Mouse (Mus musculus) liver, embryonic 11.5 days (tissue): ENCODE data around the gene Rgr. TPM values are rescaled to one million over a fixed set of nuclear protein-coding genes. Genes with fewer than 3 reads are reported as not detected.

ENCODE experiments used
- ATAC-seq: fragments of 200-750 bp; cut with Nextera tagmentation; replicated peaks from 2 replicates; pipeline ENCODE4 v1.8.0; 2017; ENCODE audit warnings: moderate number of reproducible peaks, mild to moderate bottlenecking, moderate TSS enrichment, moderate library complexity; ENCODE audit not compliant: low FRiP score
- DNase-seq: peaks from one replicate; pipeline ENCODE4 v3.0.0-alpha.2; 2017; ENCODE audit warnings: low spot score
- H3K27ac ChIP-seq: fragments of 300-500 bp; sonication (generic); 2 replicates; pipeline ENCODE4 v1.5.1; 2014; ENCODE audit warnings: mild to moderate bottlenecking, low read depth, low read length, control low read depth
- H3K27me3 ChIP-seq: fragments of 300-500 bp; sonication (generic); replicated peaks from 2 replicates; pipeline ENCODE4 v1.6.1; 2014; ENCODE audit warnings: low read length, mixed read lengths; ENCODE audit not compliant: control insufficient read depth, insufficient read depth
- H3K36me3 ChIP-seq: fragments of 300-500 bp; sonication (generic); 2 replicates; pipeline ENCODE4 v1.6.1; 2014; ENCODE audit warnings: mild to moderate bottlenecking, low read length, moderate library complexity, mixed read lengths; ENCODE audit not compliant: control insufficient read depth, insufficient read depth
- H3K4me1 ChIP-seq: fragments of 300-500 bp; sonication (generic); replicated peaks from 2 replicates; pipeline ENCODE4 v1.6.1; 2014; ENCODE audit warnings: low read length, mixed read lengths; ENCODE audit not compliant: control insufficient read depth, insufficient read depth
- H3K4me2 ChIP-seq: fragments of 300-500 bp; sonication (generic); 2 replicates; pipeline ENCODE4 v1.6.1; 2014; ENCODE audit warnings: mild to moderate bottlenecking, control low read depth, moderate library complexity
- H3K4me3 ChIP-seq: fragments of 300-500 bp; sonication (generic); 2 replicates; pipeline ENCODE4 v1.5.1; 2014; ENCODE audit warnings: low read depth, low read length, control low read depth
- H3K9ac ChIP-seq: fragments of 300-500 bp; sonication (generic); 2 replicates; pipeline ENCODE4 v1.6.1; 2014; ENCODE audit warnings: low read depth, low read length, control low read depth
- H3K9me3 ChIP-seq: fragments of 300-500 bp; sonication (generic); 2 replicates; pipeline ENCODE4 v1.6.1; 2016; ENCODE audit warnings: low read length, inconsistent platforms, mixed read lengths; ENCODE audit not compliant: control insufficient read depth
- WGBS: fragments of 180-500 bp; shearing (Covaris S2); extraction: QIAGEN DNeasy Blood & Tissue Kit; methylation state at CpG from one replicate; pipeline ENCODE4 v1.1.7; 2014; 5-methylcytosine and 5-hydroxymethylcytosine counted together
- polyA plus RNA-seq: library from polyadenylated mRNA; unstranded; fragments of >200 nt; fragmentation: Nextera tagmentation; extraction: Ambion mirVana; gene quantifications from 2 replicates; pipeline ENCODE4 v1.2.1, GENCODE M21; 2014

The Rgr gene
- polyA plus RNA-seq, result not detected in 2 replicates

- Histone ChIP-seq H3K9ac (no peak within 1 kb of the TSS), H3K27me3 (no peaks in the 10 kb centered on the region), H3K9me3 (no peaks in the 10 kb centered on the region), H3K4me1 (no peaks in the 10 kb centered on the region), H3K4me3 (no peak within 1 kb of the TSS), H3K4me2 (no peak within 1 kb of the TSS), H3K36me3 (no peaks in the 10 kb centered on the region), H3K27ac (no peak within 1 kb of the TSS)
- no peak for ATAC-seq
- WGBS, result 42% methylated on average over 1 of the region's 1 CpGs
- DNase-seq, result no peak
These were observed at the start of gene Rgr for GRCm38 (mm10) chr14:37048914-37049410. Gene Rgr, minus strand, starts transcription at chr14:37048964.

GRCm38 (mm10) chr14:37097956-37098530 is 49.3 kb upstream of the Rgr start, which contains the start of gene Cdhr1:
Gene Cdhr1, minus strand, starts transcription at chr14:37098347.
- H3K27me3 ChIP-seq, result peaks cover 29% of the 10 kb centered on the region

GRCm38 (mm10) chr14:37095556-37095955 is 46.8 kb upstream of the Rgr start:
- no peaks in the 10 kb centered on the region for H3K9me3 ChIP-seq
- no peak overlapping the region for H3K4me3 ChIP-seq
- H3K9ac ChIP-seq, result no peak overlapping the region
- DNase-seq (no peak), ATAC-seq (no peak)
- peaks cover 29% of the 10 kb centered on the region for H3K27me3 ChIP-seq
- no peak overlapping the region for H3K27ac ChIP-seq
- WGBS, result 68% methylated on average over 4 of the region's 4 CpGs
- no peaks in the 10 kb centered on the region for H3K4me1 ChIP-seq
- H3K4me2 ChIP-seq, result no peak overlapping the region
- no peaks in the 10 kb centered on the region for H3K36me3 ChIP-seq

More at GRCm38 (mm10) chr14:37097956-37098530, 49.3 kb upstream of the Rgr start, which contains the start of gene Cdhr1:
- no peaks in the 10 kb centered on the region for H3K36me3 ChIP-seq
- WGBS, result 2% methylated on average over 30 of the region's 30 CpGs
- H3K4me3 ChIP-seq, result peak within 1 kb of the TSS; percentile 21; the same call in 1 of the 2 replicates
- DNase-seq (peak; percentile 34), ATAC-seq (peak; percentile 23; the same call in 1 of the 2 replicates)
- peak within 1 kb of the TSS; percentile 40 for H3K4me2 ChIP-seq
- no peak within 1 kb of the TSS for H3K9ac ChIP-seq
- H3K9me3 ChIP-seq, result no peaks in the 10 kb centered on the region
- no peaks in the 10 kb centered on the region for H3K4me1 ChIP-seq
- H3K27ac ChIP-seq, result no peak within 1 kb of the TSS

GRCm38 (mm10) chr14:37094436-37094835 is 45.7 kb upstream of the Rgr start:
- peaks cover 26% of the 10 kb centered on the region for H3K27me3 ChIP-seq
- no peaks in the 10 kb centered on the region for H3K36me3 ChIP-seq
- H3K4me1 ChIP-seq, result no peaks in the 10 kb centered on the region
- no peak overlapping the region for H3K4me3 ChIP-seq
- no peak overlapping the region for H3K4me2 ChIP-seq
- H3K27ac ChIP-seq, result no peak overlapping the region
- WGBS, result 78% methylated on average over 6 of the region's 6 CpGs
- ATAC-seq, result no peak
- H3K9me3 ChIP-seq, result no peaks in the 10 kb centered on the region
- no peak overlapping the region for H3K9ac ChIP-seq
- no peak for DNase-seq

- 37% methylated on average over 4 of the region's 4 CpGs for WGBS
- H3K9me3 ChIP-seq, result no peaks in the 10 kb centered on the region
- no peak overlapping the region for H3K27ac ChIP-seq
- H3K4me3 ChIP-seq, result no peak overlapping the region
- H3K4me2 ChIP-seq, result no peak overlapping the region
- H3K36me3 ChIP-seq, result no peaks in the 10 kb centered on the region
- ATAC-seq (no peak), DNase-seq (no peak)
- no peak overlapping the region for H3K9ac ChIP-seq
- H3K4me1 ChIP-seq, result no peaks in the 10 kb centered on the region
- no peaks in the 10 kb centered on the region for H3K27me3 ChIP-seq
These were observed 35.0 kb upstream of the Rgr start for GRCm38 (mm10) chr14:37083755-37084154.

- Histone ChIP-seq H3K9ac (no peak overlapping the region), H3K4me2 (no peak overlapping the region), H3K4me3 (no peak overlapping the region), H3K36me3 (no peaks in the 10 kb centered on the region), H3K27ac (no peak overlapping the region), H3K9me3 (no peaks in the 10 kb centered on the region), H3K4me1 (no peaks in the 10 kb centered on the region), H3K27me3 (no peaks in the 10 kb centered on the region)
- 71% methylated on average over 1 of the region's 1 CpGs for WGBS
- DNase-seq, result no peak
- ATAC-seq, result no peak
These were observed 32.0 kb upstream of the Rgr start for GRCm38 (mm10) chr14:37080724-37081123.

- Histone ChIP-seq H3K36me3 (no peaks in the 10 kb centered on the region), H3K27me3 (no peaks in the 10 kb centered on the region), H3K9me3 (no peaks in the 10 kb centered on the region), H3K4me3 (no peak overlapping the region), H3K4me2 (no peak overlapping the region), H3K4me1 (no peaks in the 10 kb centered on the region), H3K9ac (no peak overlapping the region), H3K27ac (no peak overlapping the region)
- DNase-seq (peak; percentile 53), ATAC-seq (no peak)
- WGBS, result 20% methylated on average over 9 of the region's 9 CpGs
These were observed 19.8 kb upstream of the Rgr start for GRCm38 (mm10) chr14:37068516-37068915.

GRCm38 (mm10) chr14:37067629-37068028 is 18.9 kb upstream of the Rgr start, which contains the start of gene Lrit2:
Gene Lrit2, plus strand, starts transcription at chr14:37067929.
- Histone ChIP-seq H3K4me3 (no peak within 1 kb of the TSS), H3K9ac (no peak within 1 kb of the TSS), H3K9me3 (no peaks in the 10 kb centered on the region), H3K27me3 (no peaks in the 10 kb centered on the region), H3K36me3 (no peaks in the 10 kb centered on the region), H3K4me2 (no peak within 1 kb of the TSS), H3K4me1 (no peaks in the 10 kb centered on the region), H3K27ac (no peak within 1 kb of the TSS)
- DNase-seq (no peak), ATAC-seq (no peak)
- 61% methylated on average over 5 of the region's 5 CpGs for WGBS

GRCm38 (mm10) chr14:37066636-37067035 is 17.9 kb upstream of the Rgr start:
- H3K9me3 ChIP-seq, result no peaks in the 10 kb centered on the region
- H3K4me2 ChIP-seq, result no peak overlapping the region
- ATAC-seq, result no peak
- no peaks in the 10 kb centered on the region for H3K27me3 ChIP-seq
- no peak for DNase-seq
- no peaks in the 10 kb centered on the region for H3K36me3 ChIP-seq
- 56% methylated on average over 2 of the region's 2 CpGs for WGBS
- no peak overlapping the region for H3K4me3 ChIP-seq
- H3K27ac ChIP-seq, result no peak overlapping the region
- H3K9ac ChIP-seq, result no peak overlapping the region
- no peaks in the 10 kb centered on the region for H3K4me1 ChIP-seq
